Mouse (Mus musculus) urinary bladder, postnatal 14 days (tissue): ENCODE data around the gene Kyat1.
"Not testable (repeated sequence)": the region's sequence is repeated elsewhere in the genome, so short reads cannot be mapped to it uniquely, and the experiment has no call there.

ENCODE experiments used
- DNase-seq: peaks from one replicate; pipeline ENCODE4 v3.0.0; 2021; ENCODE audit warnings: low spot score

Gene Kyat1

DNA sequence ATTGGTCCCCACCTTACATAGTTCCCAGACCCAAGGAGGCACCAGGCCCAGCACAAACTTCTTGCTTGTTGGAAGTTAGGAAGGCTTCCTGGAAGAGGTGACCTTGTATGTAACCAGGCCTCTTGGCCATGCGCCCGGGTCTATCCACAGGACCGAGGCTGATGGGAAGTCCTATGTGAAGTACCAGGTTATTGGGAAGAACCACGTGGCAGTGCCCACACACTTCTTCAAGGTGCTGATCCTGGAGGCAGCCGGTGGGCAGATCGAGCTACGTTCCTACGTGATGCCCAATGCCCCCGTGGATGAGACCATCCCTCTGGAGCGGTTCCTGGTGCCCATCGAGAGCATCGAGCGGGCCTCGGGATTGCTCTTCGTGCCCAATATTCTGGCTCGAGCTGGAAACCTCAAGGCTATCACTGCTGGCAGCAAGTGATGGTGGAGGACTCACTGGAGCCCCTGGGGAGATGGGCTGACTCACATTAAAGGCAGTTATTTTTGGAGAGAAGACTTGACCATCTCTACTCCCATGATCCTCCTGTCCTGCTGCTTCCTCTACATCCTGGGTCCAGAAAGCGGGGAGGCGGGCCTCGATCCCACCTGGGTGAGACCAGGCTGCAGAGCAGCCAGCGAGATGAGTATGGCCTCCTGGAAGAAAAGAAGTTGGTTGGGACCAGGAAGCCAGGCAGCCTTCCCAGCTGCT is 32.0 kb downstream of the Kyat1 start:
- DNase-seq = no peak

GRCm38 (mm10) chr2:30171997-30172382 is 33.7 kb downstream of the Kyat1 start:
- DNase-seq = no peak

GRCm38 (mm10) chr2:30171371-30171996 is 34.2 kb downstream of the Kyat1 start, which contains the start of gene Endog:
Gene Endog, plus strand, starts transcription at chr2:30171493.
- DNase-seq = peak; percentile 86

- DNase-seq = no peak
These were observed 39.0 kb downstream of the Kyat1 start for GRCm38 (mm10) chr2:30166677-30167076.

GRCm38 (mm10) chr2:30164340-30164932 is 41.2 kb downstream of the Kyat1 start:
- DNase-seq = no peak

GRCm38 (mm10) chr2:30161809-30162208 is 43.8 kb downstream of the Kyat1 start:
- no peak for DNase-seq

DNA sequence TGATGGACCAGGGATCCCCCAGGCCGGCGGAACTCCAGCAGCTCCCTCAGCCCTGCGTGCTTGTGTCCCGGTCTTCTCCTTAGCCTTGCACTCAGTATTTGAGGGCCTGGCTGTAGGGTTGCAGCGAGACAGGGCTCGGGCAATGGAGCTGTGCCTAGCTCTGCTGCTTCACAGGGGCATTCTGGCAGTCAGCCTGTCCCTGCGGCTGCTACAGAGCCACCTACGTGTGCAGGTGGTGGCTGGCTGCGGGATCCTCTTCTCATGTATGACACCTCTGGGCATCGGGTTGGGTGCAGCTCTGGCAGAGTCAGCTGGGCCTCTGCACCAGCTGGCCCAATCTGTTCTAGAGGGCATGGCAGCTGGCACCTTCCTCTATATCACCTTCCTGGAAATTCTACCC is 45.8 kb downstream of the Kyat1 start:
- DNase-seq = not testable (repeated sequence)

DNA sequence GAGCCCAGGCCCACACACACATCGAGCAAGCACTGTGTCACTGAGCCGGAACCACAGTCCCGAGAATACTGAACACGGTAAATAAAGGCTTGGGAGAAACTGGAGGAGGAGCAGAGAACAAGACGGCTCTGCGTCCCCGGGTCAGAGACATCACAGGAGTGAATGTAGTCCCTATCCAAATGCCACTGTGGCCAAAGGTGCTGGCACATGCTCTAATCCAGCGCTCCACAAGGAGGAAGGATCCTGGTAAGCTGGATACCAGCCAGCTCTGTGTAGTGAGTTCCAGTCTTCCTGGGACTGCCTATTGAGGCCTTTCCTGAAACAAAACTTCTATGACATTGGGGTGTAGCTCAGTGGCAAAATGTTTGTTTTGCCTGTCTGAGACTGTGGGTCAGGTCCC is 53.0 kb downstream of the Kyat1 start:
- DNase-seq = no peak

- no peak for DNase-seq
These were observed 53.8 kb downstream of the Kyat1 start for GRCm38 (mm10) chr2:30151840-30152239.

- peak; percentile 53 for DNase-seq
These were observed 58.2 kb downstream of the Kyat1 start for GRCm38 (mm10) chr2:30147466-30147865.

DNA sequence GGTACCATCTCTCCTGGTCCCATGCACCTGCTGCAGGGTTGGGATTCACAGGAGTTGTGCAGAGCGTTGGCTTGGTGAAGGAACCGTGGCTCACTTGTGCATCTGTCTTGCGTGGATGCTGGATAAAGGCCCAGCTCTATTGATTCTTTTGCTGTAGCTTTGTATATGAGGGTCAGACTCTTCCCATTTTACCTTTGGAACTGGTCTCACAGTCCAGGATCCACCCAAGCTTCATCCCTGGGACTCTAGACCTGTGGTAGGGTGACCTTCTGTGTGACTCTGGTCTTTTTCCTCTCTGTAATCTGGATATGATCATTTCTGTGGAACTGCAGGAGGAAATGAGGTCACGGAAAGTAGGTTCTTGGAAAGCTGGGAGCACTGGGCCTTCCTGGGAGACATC is 61.2 kb downstream of the Kyat1 start:
- DNase-seq = no peak

GRCm38 (mm10) chr2:30140021-30140420 is 65.6 kb downstream of the Kyat1 start:
- DNase-seq = not testable (repeated sequence)

DNA sequence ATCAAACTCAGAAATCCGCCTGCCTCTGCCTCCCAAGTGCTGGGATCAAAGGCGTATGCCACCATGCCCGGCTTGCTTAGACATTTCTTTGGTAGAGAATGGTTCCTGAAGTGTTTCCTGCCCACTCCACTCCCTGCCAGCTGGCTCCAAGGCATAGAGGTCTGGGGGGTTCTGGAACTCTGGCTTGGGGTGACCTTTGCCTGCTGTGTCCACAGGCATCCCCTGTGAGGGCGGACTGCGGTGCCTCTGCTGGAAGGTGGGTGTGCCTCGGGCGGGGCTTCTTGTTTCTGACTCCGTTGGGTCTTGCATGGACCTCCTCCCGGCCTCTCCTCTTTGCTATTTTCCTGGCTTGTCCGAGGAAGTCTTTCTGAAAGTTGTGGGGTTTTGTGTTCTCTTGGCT is 69.2 kb downstream of the Kyat1 start:
- no peak for DNase-seq
